Mouse (Mus musculus) forebrain, embryonic 16.5 days (tissue): ENCODE results near the gene Scgb2b15. TPM values are rescaled to one million over a fixed set of nuclear protein-coding genes. Genes with fewer than 3 reads are reported as not detected.
"Not testable (repeated sequence)": the region's sequence is repeated elsewhere in the genome, so short reads cannot be mapped to it uniquely, and the experiment has no call there.

Source experiments
- ATAC-seq: fragments of 200-750 bp; cut with Nextera tagmentation; 2 replicates; pipeline ENCODE4 v1.8.0; 2017; ENCODE audit warnings: mild to moderate bottlenecking, moderate library complexity
- H3K27ac ChIP-seq: fragments of 300-500 bp; sonication (generic); 2 replicates; pipeline ENCODE4 v1.5.1; 2014; ENCODE audit warnings: low read length, control low read depth
- H3K27me3 ChIP-seq: fragments of 300-500 bp; sonication (generic); replicated peaks from 2 replicates; pipeline ENCODE4 v1.6.1; 2014; ENCODE audit warnings: low read length; ENCODE audit not compliant: control insufficient read depth, insufficient read depth
- H3K36me3 ChIP-seq: fragments of 300-500 bp; sonication (generic); 2 replicates; pipeline ENCODE4 v1.6.1; 2014; ENCODE audit not compliant: control insufficient read depth, insufficient read depth
- H3K4me1 ChIP-seq: fragments of 300-500 bp; sonication (generic); replicated peaks from 2 replicates; pipeline ENCODE4 v1.6.1; 2014; ENCODE audit warnings: low read length; ENCODE audit not compliant: control insufficient read depth, insufficient read depth
- H3K4me2 ChIP-seq: fragments of 300-500 bp; sonication (generic); 2 replicates; pipeline ENCODE4 v1.6.1; 2014; ENCODE audit warnings: mild to moderate bottlenecking, low read length, control low read depth
- H3K4me3 ChIP-seq: fragments of 300-500 bp; sonication (generic); replicated peaks from 2 replicates; pipeline ENCODE4 v1.5.1; 2014; ENCODE audit warnings: mild to moderate bottlenecking, low read length, control low read depth
- H3K9ac ChIP-seq: fragments of 300-500 bp; sonication (generic); replicated peaks from 2 replicates; pipeline ENCODE4 v1.6.1; 2014; ENCODE audit warnings: low read depth, low read length, control low read depth
- H3K9me3 ChIP-seq: fragments of 300-500 bp; sonication (generic); 2 replicates; pipeline ENCODE4 v1.6.1; 2016; ENCODE audit warnings: low read length; ENCODE audit not compliant: control insufficient read depth
- polyA plus RNA-seq: library from polyadenylated mRNA; unstranded; fragments of >200 nt; fragmentation: Nextera tagmentation; extraction: Ambion mirVana; gene quantifications from 2 replicates; pipeline ENCODE4 v1.2.1, GENCODE M21; 2015

Gene Scgb2b15
- not detected in 2 replicates for polyA plus RNA-seq

GRCm38 (mm10) chr7:32829562-32829961 is at the start of gene Scgb2b15:
Gene Scgb2b15, minus strand, starts transcription at chr7:32829662.
- H3K36me3 ChIP-seq, H3K4me2 ChIP-seq, H3K4me3 ChIP-seq, H3K9ac ChIP-seq, H3K9me3 ChIP-seq, ATAC-seq, H3K4me1 ChIP-seq, H3K27ac ChIP-seq, H3K27me3 ChIP-seq: not testable (repeated sequence)

GRCm38 (mm10) chr7:32836254-32836653 is 6.8 kb upstream of the Scgb2b15 start, which contains the start of gene Scgb1b15:
Gene Scgb1b15, plus strand, starts transcription at chr7:32836554.
- not testable (repeated sequence) for H3K4me1 ChIP-seq, H3K4me2 ChIP-seq, ATAC-seq, H3K9me3 ChIP-seq, H3K27ac ChIP-seq, H3K27me3 ChIP-seq, H3K4me3 ChIP-seq, H3K36me3 ChIP-seq, H3K9ac ChIP-seq

Other genes starting within 250 kb of the Scgb2b15 start
- not detected in 2 replicates for gene Scgb1b15, start 6.9 kb upstream of the Scgb2b15 start, polyA plus RNA-seq
- not detected in 2 replicates for gene Scgb2b17, start 226.9 kb upstream of the Scgb2b15 start, polyA plus RNA-seq
- gene Scgb1b17, start 233.8 kb upstream of the Scgb2b15 start, polyA plus RNA-seq = not detected in 2 replicates